Mouse (Mus musculus): Measurements from ENCODE around the gene Tbc1d23. TPM values are rescaled to one million over a fixed set of nuclear protein-coding genes. Genes with fewer than 3 reads are reported as not detected.
"Not testable (repeated sequence)": the region's sequence is repeated elsewhere in the genome, so short reads cannot be mapped to it uniquely, and the experiment has no call there.

The Tbc1d23 gene
- total RNA-seq, 2 experiments from 2014 or later, result 27.8 to 28.6 TPM

DNA sequence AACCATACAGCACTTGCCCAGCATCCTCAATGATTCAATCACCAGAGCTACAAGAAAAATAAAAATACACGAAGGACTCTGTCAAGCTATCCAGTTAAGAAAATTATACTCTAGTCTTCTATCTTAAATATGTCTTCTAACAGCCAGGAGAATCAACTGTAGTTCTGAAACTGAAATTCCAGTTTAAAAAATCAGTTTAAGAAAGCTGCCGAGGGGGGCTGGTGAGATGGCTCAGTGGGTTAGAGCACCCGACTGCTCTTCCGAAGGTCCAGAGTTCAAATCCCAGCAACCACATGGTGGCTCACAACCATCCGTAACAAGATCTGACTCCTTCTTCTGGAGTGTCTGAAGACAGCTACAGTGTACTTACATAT lies 620 bp upstream of the Tbc1d23 start:
- DNase-seq; intact Hi-C loops (cut with DNase I): not testable (repeated sequence)

DNA sequence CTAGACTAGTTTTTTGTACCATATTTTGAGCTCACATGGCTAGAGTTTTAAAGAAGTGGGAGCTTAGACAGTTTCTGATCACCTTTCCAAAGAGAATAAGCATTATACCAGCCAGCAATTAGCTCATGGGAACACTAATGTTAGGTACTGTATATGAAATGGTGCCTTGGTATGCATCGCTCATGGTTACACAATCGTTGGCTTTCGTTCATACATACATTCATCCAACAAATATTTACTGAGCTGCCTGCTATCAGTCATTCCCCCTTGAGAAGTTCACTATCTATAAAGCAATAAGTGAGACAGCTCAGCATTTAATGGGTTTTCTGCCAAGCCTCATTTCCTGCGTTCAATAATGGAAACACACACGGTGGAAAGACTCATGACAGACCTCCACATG lies 4.9 kb downstream of the Tbc1d23 start:
- DNase-seq, result no peak
- intact Hi-C loops (cut with DNase I), result no loop called here

DNA sequence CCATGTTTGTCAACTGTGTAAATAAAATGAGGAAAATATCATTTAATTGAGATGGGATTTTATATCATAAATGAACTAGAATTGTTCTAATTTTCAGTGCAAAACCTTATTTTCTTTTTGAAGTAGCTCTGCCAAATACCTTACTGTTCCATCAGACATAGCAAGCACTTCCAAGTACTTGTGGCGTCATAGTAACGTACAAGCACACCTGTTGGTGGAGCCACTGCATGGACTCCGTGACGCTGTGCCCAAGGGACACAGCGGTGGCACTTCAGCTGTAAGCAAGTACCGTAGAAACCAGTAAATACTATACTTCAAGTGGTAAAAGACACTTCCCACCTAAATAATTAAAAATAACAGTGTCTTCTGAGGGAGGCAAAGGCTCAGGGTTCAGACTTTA lies 10.9 kb downstream of the Tbc1d23 start:
- intact Hi-C loops (cut with DNase I), result no loop called here
- DNase-seq, result no peak

DNA sequence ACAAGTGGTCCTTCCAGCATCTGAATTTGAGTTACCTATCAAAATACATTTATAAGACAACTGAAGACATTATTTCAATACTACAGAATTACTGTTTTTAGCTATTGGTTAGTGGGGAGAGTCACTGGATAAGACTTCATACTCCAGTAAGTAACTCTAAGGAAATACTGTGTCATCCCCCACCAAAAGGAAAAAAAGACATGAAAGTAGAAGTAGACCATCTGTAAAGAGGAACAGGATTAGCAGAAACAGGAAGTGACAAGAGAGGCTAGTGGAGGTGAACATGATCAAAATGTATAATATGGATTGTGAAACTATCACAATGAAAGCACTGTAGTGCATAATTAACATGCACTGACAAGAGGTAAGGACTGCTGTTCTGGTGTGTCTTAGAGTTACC lies 15.3 kb downstream of the Tbc1d23 start:
- no peak for DNase-seq
- intact Hi-C loops (cut with DNase I), result no loop called here

DNA sequence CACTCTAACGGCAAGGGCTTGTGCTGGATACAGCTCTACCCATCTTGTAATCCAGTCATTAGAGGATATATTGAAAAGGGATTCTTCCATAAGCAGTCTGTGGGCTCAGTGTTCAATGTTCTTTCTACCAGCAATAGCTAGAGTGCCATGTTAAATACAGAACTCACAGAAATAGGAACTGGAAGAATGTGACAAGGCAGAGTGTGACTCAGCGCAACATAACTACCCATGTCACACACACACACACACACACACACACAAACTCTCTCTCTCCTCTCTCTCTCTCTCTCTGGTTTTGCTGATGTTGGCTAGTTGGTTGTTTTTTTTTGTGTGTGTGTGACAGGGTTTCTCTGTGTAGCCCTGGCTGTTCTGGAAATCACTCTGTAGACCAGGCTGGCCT lies 20.3 kb downstream of the Tbc1d23 start:
- intact Hi-C loops (cut with DNase I), result no loop called here
- no peak for DNase-seq

DNA sequence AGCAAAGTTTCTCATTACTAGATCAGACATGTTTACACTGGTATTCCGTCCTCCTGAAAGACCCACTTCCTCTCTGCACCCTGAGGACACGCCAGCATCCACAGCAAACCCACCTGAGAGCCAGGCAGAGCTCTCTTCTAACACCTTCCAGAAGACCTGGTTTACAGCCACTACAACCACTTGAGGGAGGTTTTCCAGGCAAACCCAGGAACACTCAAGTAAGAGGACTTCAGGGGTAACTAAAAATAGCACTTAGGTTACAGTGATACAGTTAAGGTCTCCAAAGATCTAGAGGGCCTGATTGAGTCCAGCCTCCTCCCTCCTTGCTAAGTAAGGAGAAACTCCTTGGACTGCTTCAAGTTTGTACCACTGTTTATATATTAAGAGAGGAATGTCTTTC lies 23.0 kb downstream of the Tbc1d23 start:
- intact Hi-C loops (cut with DNase I), result no loop called here
- DNase-seq, result no peak

DNA sequence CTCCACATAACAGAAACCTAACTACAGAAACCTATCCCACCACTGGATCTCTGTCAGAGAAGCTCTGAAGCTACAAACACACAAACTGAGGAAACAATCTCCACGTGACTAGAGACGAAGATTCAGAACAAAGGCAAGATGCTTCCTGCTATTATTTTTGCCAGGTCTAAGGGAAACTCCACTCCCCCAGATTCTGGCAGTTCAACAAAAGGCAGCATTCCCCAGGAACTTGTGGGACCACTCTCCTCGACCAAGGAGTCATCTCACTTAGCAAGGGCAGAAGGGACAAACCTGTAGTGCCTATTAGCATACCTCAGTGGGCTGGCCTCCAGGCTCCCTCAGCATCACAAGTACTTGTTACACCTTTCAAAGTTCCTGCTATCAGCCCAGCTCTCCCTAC lies 34.0 kb downstream of the Tbc1d23 start:
- intact Hi-C loops (cut with DNase I), result no loop called here
- DNase-seq, result no peak

DNA sequence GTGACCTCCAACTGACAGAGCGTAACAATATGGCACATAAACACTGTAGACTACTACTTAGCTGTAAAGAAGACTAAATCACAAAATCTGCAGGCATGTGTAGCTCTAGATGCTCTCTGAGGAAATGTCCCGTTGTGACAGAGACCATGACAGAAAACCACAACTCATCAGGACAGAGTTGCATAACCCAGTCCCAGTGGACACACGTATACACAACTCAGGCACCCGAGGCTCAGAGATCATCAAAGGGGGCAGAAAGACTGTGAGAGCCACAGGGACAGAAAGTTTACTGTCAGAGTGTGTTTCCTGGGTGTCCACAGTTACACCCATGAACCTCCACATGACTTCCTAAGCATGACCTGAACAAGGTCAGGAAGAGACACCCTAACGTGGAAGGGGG lies 34.7 kb downstream of the Tbc1d23 start:
- no peak for DNase-seq

DNA sequence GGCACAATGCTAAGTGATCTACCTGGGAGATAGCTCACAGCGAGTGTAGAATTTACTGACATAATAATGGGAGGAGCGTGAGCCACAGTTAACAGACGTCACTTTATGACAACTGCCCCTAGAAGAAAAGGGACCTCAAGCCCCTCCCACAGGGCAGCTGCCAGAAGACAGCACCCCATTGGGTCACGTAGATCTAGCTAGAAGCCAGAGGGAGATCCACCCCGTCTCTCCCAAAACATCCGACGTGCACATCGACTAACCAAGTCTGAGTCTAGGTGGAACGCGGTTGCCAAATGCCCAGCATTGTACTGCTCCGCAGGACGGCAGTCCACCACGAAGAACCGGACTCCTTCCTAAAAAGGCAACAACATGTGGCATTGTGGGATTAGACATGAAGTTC lies 40.1 kb downstream of the Tbc1d23 start:
- no peak for DNase-seq
- intact Hi-C loops (cut with DNase I), result no loop called here

More for the DNA sequence above, 34.7 kb downstream of the Tbc1d23 start:
- intact Hi-C loops (cut with DNase I), result no loop called here

DNA sequence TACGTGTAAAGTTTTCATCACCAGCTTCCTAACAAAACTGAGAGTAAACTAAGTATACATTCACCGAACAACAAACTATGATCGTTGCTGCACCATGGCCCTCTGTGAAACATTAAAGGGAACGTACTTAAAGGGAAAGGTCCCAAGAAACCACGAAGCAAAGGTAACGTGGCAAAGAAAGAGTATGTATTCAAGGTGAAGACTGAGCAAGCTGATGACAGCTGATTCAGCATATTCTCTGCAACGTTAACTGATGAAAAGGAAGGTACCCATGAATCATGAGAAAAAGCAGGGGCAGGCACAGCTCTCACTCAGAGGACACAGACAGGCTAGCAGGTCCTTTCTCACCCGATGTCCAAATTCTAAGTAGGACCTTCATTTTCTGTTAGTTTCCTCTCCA lies 40.9 kb downstream of the Tbc1d23 start:
- intact Hi-C loops (cut with DNase I), result no loop called here

DNA sequence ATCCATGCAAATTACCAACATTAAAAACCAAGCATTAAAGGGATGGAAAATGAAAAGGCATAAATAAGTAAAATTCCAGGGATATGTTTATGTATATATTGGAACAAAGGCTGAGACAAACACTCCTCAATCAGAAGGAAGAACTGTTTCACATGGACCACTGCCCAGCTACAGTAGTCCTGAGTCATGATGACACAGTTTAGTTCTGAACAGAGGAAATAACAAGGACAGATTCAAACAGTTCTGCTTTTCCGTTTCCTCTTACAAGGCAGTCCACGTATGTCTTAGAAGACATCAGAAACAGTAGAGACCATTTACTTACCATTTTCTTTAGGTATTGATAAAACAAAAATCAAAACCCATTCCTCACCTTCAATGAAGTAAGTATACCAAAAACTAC lies 41.8 kb downstream of the Tbc1d23 start:
- intact Hi-C loops (cut with DNase I), result no loop called here
- no peak for DNase-seq

More for the DNA sequence above, 40.9 kb downstream of the Tbc1d23 start:
- no peak for DNase-seq

DNA sequence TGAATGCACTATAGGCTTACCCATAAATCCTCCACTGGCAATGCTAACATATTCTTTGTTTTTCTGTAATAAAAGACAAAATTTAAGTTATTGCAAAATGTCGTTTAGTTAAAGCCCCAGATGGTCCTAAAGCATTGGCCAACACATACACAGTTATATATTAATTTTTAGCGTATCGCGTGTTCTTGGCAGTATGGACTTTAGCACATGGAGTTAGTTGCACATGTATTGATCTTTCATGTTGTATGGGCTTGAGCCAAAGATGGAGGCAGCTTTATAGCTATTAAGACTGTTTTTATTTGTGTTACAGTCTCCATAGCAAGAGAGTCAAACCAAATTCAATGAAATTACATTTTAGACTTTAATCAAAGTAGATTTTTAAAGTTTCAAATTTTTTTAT lies 44.7 kb downstream of the Tbc1d23 start:
- intact Hi-C loops (cut with DNase I), result no loop called here
- DNase-seq, result no peak

DNA sequence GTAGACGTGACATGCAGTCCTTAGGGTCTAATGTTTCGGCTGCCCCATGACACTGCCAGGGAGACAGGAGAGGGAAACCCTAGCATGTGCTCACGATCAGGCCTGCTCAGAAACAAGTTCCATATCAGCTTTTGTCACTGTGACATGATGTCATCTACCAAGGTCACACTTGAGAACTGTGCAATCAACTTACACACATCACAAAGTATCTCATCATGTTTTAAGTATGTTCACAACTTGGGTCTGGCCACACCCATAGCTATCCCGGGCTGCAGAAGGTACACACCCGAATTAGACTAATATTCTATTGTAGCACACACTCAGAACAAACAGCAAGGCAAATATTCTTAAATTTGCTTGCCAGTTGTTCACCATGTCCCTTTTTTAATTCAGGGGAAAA lies 49.3 kb downstream of the Tbc1d23 start:
- intact Hi-C loops (cut with DNase I), result no loop called here
- no peak for DNase-seq

DNA sequence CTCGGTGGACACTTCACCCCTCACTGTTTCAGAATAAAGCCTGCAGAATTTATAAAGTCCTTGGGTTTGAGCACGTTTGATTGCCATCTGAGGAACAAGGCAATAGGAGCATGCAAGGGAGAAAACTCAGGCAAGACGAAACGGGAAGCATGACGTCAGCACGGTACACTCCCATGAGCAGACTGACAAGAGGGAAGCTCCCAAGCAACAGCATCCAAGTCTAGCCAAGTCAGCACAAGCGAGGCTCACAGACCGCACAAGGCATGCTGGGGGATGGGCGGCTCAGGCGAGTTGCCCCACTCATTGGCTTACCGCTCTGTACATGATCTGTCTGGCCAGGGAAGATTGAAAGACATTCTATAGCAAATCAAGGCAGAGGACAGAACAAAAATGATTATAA lies 50.1 kb downstream of the Tbc1d23 start:
- peak; percentile 31 to 39 for DNase-seq
- intact Hi-C loops (cut with DNase I), result no loop called here

DNA sequence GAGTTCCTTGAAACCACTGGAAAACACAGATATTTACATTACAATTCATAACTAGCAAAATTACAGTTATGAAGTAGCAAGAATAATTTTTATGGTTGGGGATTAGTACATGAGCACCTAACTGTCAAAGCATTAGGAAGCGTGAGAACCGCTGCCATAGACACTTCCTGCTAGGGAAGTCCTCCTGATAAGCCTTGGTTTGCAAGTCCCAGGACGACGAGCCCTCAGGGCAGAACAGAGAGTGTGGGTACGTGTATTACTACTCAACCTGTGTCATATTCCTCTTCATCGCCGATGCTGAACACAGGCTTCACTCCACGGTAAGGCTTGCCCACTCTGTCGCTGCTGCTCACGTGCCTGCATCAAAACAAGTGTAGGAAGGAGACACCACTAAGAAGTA lies 53.6 kb downstream of the Tbc1d23 start:
- no peak for DNase-seq

DNA sequence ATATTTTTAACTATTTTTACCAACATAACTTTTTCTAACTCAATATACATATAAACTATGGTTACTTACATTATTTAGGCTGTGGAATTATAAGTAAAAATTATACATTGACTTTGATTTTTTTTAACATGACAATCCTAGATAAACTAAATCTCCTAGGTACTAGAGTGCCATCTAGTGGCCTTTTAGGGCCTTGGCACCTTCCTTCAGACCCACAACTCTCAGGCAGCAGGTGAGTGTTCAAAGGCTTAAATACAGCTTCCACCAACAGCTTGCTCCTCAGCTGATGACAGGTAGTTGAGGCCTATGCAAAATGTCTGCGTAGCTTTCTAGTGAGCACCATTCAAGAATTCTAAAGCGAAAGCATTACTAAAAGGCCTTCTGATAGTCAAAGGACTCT lies 54.0 kb downstream of the Tbc1d23 start:
- DNase-seq, result peak in 1 of 2 experiments; percentile 48
- intact Hi-C loops (cut with DNase I), result loop anchor here (5.0 kb wide), 1 partner anchor 405 kb away; no protein-coding TSS in a partner anchor

More for the DNA sequence above, 53.6 kb downstream of the Tbc1d23 start:
- intact Hi-C loops (cut with DNase I), result loop anchor here (5.0 kb wide), 1 partner anchor 405 kb away; no protein-coding TSS in a partner anchor

DNA sequence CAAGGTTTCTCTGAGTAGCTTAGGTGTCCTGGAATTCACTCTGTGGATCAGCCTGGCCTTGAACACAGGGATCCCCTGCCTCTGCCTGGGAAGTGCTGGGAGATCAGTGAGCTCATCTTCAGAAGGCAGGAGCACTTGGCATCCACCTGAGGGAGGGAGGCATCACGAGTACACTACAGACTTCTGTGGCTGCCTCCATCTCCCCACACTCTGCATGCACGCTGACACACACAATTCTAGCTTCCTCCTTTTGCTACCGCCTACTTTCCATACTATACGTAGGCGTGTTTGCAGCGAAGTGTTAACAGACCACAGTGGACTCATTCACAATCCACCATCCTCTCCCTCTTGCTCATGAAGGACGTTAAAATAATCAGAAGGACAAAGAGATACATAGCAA lies 55.0 kb downstream of the Tbc1d23 start:
- intact Hi-C loops (cut with DNase I), result loop anchor here (5.0 kb wide), 1 partner anchor 404 kb away; no protein-coding TSS in a partner anchor
- no peak for DNase-seq

DNA sequence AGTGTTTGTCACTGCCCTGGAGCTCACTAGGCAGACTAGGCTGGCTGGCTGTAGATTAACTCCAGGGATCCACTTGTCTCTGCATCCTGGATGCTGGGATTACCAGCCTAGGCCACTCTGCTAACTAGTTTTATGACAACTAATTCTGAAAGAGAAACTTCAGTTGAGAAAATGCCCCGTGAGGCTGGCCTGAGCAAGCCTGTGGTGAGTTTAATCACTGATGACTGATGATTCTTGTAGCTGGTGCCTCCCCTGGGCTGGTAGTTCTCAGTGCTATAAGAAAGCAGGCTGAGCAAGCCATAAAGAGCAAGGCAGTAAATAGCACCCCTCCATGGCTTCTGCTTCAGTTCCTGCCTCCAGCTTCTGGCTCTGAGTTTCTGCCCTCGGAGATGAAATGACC lies 55.6 kb downstream of the Tbc1d23 start:
- no peak for DNase-seq
- intact Hi-C loops (cut with DNase I), result loop anchor here (5.0 kb wide), 1 partner anchor 403 kb away; no protein-coding TSS in a partner anchor

DNA sequence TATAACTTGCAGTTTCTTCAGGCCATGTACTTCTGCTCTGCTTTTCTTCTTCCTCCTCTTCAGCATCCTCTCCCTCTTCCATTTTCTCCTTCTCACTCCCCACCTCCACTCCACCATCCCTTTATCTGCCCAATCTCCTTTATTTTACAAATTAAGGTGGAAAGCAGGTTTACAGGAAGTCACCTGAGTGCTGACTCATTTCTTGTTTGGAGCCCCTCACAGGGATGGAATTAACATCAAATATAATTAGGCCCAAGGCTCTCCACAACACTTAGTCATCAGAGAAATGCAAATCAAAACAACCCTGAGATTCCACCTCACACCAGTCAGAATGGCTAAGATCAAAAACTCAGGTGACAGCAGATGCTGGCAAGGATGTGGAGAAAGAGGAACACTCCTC lies 56.8 kb downstream of the Tbc1d23 start:
- intact Hi-C loops (cut with DNase I), result not testable (repeated sequence)

DNA sequence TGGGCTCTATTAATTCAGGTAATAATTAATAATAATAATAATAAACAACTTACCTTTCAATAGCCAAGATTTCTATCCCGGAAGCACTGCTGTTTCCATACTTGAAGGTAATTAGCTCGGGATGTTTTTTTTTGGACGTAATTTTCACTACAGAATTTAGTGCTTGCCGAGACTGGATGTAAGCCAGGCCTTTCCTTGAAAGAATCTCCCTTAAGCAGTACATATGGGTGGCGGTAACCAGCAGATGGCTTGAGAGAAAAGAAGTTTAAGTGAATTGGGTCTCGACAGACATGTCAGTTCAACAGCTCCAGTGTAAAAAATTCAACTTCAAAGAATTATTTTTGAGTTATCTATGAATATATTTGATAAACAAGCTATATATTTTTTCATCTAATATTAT lies 59.7 kb downstream of the Tbc1d23 start:
- intact Hi-C loops (cut with DNase I), result no loop called here
- DNase-seq, result no peak

More for the DNA sequence above, 56.8 kb downstream of the Tbc1d23 start:
- DNase-seq, result not testable (repeated sequence)

DNA sequence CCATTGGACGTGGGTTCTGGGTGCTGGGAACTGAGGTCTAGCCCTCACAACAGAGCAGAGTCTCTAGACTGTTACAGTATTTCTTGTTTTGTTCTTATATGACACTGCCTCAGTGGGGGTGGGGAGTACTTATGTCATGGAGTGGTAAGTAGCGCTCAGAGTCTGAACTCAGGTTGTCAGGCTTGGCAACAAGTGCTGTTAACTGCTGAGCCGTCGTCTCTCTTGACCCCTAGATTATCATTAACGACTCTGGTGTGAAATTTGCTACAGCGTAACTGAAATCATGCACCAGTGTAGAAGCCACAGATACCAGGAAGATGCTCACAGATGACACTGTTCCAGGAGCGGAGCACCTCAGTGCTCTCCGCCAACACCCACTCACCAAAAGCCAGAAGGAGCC lies 60.1 kb downstream of the Tbc1d23 start:
- intact Hi-C loops (cut with DNase I), result no loop called here
- DNase-seq, result no peak

DNA sequence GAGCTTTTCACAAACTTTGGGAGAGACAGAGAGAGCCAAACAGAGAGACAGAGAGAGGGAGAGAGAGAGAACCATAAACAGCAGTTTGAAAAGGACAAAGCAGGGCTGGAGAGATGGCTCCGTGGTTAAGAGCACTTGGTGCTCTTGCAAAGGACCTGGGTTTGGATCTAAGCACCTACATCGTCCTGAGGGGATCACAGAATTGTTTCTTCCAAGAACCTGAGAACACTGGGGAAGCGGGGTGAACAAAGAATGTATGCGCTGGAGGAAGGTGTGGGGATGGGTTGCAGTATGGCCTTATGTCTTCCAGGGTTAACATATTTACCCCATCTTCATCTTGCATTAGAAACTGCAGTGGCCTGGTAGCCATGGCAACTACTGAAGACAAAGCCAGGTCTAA lies 63.1 kb downstream of the Tbc1d23 start:
- no peak for DNase-seq
- intact Hi-C loops (cut with DNase I), result loop anchor here (2.0 kb wide), 1 partner anchor 47 kb away; the partner anchor contains the start of gene Tomm70a

DNA sequence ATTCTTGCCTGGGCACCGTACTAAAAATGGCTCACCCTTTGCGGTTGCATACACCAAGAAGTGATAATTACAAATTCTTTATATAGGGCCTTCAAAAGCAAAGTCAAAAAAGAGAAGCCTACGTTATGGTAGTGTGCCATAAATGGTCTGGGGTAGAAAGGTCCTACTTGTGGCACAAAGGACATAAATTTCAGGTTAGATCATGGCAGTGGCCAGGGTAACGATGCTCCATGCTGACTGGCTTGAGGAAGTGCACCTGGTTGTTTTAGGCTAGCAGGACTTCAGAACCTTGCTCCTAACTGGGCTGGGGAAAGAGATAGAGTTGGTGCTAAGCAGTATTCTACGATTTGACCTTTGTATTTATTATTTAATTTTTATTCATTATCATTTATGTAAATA lies 63.8 kb downstream of the Tbc1d23 start:
- intact Hi-C loops (cut with DNase I), result no loop called here
- DNase-seq, result no peak

All from heart, postnatal 14 days (tissue).